In genomic region chr2:92609704-92610379, GRCm38 (mm10) we compare ENCODE assay signal across 24 mouse cellular contexts. TPM values are rescaled to one million over a fixed set of nuclear protein-coding genes. Genes with fewer than 3 reads are reported as not detected.
DNase-seq lines count a peak whose midpoint lies in the region; ATAC-seq and TF ChIP-seq lines count a peak whose summit lies in the region.
"Had no signal": no experiment of that assay in that cellular context is flagged by ENCODE, and none has a peak within 500 bp of the region (broad histone marks: within the 10 kb centered on the region; RNA-seq: fewer than 3 reads in every experiment).

No protein-coding gene starts in this region.

- H3K4me1 ChIP-seq in forebrain, embryonic 10.5 days: peaks cover 20% of the 10 kb centered on the region
- H3K4me1 ChIP-seq in forebrain, embryonic 11.5 days (replicated peaks; ENCODE audit: control insufficient read depth, insufficient read depth, low read length): no peaks in the 10 kb centered on the region
- no peaks in the 10 kb centered on the region; the same call in 1 of the 2 replicates for H3K4me1 ChIP-seq in midbrain, postnatal 0 days (ENCODE audit: insufficient read depth, low read length)
- peaks cover 15% of the 10 kb centered on the region for H3K4me1 ChIP-seq in midbrain, embryonic 13.5 days (replicated peaks)

- peaks cover 19% of the 10 kb centered on the region for H3K36me3 ChIP-seq in forebrain, embryonic 10.5 days (replicated peaks)
- no peaks in the 10 kb centered on the region for H3K36me3 ChIP-seq in forebrain, embryonic 11.5 days (ENCODE audit: control insufficient read depth, insufficient read depth, low read length)
- H3K36me3 ChIP-seq in midbrain, postnatal 0 days (ENCODE audit: insufficient read depth, low read length): peaks cover 43% of the 10 kb centered on the region
- peaks cover 33% of the 10 kb centered on the region for H3K36me3 ChIP-seq in midbrain, embryonic 13.5 days
- H3K36me3 ChIP-seq: G1E had no signal

- no peak overlapping the region for H3K4me3 ChIP-seq in forebrain, embryonic 10.5 days
- no peak overlapping the region for H3K4me3 ChIP-seq in forebrain, embryonic 11.5 days (ENCODE audit: low read depth, low read length)
- no peak overlapping the region for H3K4me3 ChIP-seq in midbrain, postnatal 0 days (ENCODE audit: low read depth, low read length)
- H3K4me3 ChIP-seq in midbrain, embryonic 13.5 days (replicated peaks): no peak overlapping the region
- H3K4me3 ChIP-seq: embryonic facial prominence, embryonic 13.5 days; midbrain, embryonic 12.5 days had no signal

- TF ChIP-seq CTCF in midbrain, postnatal 0 days (IDR thresholded peaks at IDR 0.05): no peak

- peaks cover 10% of the 10 kb centered on the region for H3K27me3 ChIP-seq in forebrain, embryonic 10.5 days (ENCODE audit: poor library complexity, severe bottlenecking)
- H3K27me3 ChIP-seq in forebrain, embryonic 11.5 days (ENCODE audit: control insufficient read depth, insufficient read depth, low read length): no peaks in the 10 kb centered on the region
- no peaks in the 10 kb centered on the region for H3K27me3 ChIP-seq in midbrain, postnatal 0 days (ENCODE audit: insufficient read depth, low read length)
- H3K27me3 ChIP-seq in midbrain, embryonic 13.5 days: no peaks in the 10 kb centered on the region
- H3K27me3 ChIP-seq: embryonic facial prominence, embryonic 13.5 days had no signal

- no peaks in the 10 kb centered on the region for H3K9me3 ChIP-seq in forebrain, embryonic 10.5 days
- no peaks in the 10 kb centered on the region for H3K9me3 ChIP-seq in forebrain, embryonic 11.5 days (ENCODE audit: control insufficient read depth, low read length)
- H3K9me3 ChIP-seq in midbrain, postnatal 0 days (ENCODE audit: low read length): no peaks in the 10 kb centered on the region
- no peaks in the 10 kb centered on the region for H3K9me3 ChIP-seq in midbrain, embryonic 13.5 days
- H3K9me3 ChIP-seq: embryonic facial prominence, embryonic 13.5 days; G1E; midbrain, embryonic 12.5 days had no signal

- no peak for ATAC-seq in forebrain, embryonic 11.5 days (replicated peaks; ENCODE audit: low FRiP score)
- ATAC-seq in midbrain, postnatal 0 days (ENCODE audit: low FRiP score): no peak
- ATAC-seq in midbrain, embryonic 13.5 days: no peak

- peak overlapping the region; percentile 51; the same call in 1 of the 2 replicates for H3K27ac ChIP-seq in forebrain, embryonic 10.5 days
- H3K27ac ChIP-seq in forebrain, embryonic 11.5 days (ENCODE audit: low read depth, low read length): no peak overlapping the region
- H3K27ac ChIP-seq in midbrain, postnatal 0 days (ENCODE audit: low read depth, low read length): peak overlapping the region; percentile 44
- H3K27ac ChIP-seq in midbrain, embryonic 13.5 days: no peak overlapping the region
- H3K27ac ChIP-seq: embryonic facial prominence, embryonic 13.5 days; kidney, postnatal 0 days; macrophage; midbrain, embryonic 12.5 days had no signal

- H3K4me2 ChIP-seq in forebrain, embryonic 11.5 days (ENCODE audit: low read depth, low read length, severe bottlenecking): no peak overlapping the region
- H3K4me2 ChIP-seq in midbrain, postnatal 0 days (ENCODE audit: low read depth, low read length, poor library complexity, severe bottlenecking): no peak overlapping the region
- H3K4me2 ChIP-seq in midbrain, embryonic 13.5 days (replicated peaks): no peak overlapping the region
- H3K4me2 ChIP-seq: embryonic facial prominence, embryonic 13.5 days; heart, embryonic 11.5 days; liver, embryonic 11.5 days; midbrain, embryonic 12.5 days had no signal

- H3K9ac ChIP-seq in forebrain, embryonic 11.5 days (ENCODE audit: low read length): no peak overlapping the region
- H3K9ac ChIP-seq in midbrain, postnatal 0 days (replicated peaks; ENCODE audit: low read length, poor library complexity, severe bottlenecking): no peak overlapping the region
- H3K9ac ChIP-seq in midbrain, embryonic 13.5 days (replicated peaks): no peak overlapping the region
- H3K9ac ChIP-seq: embryonic facial prominence, embryonic 13.5 days; forebrain, postnatal 0 days; midbrain, embryonic 12.5 days had no signal

- DNase-seq in forebrain, embryonic 10.5 days (ENCODE audit: extremely low spot score, low spot score): no peak
- DNase-seq in forebrain, embryonic 11.5 days (ENCODE audit: low spot score): no peak
- DNase-seq in layer of hippocampus, postnatal 14 days (ENCODE audit: low spot score in 2 of 2): peak; percentile 64 to 74
- no peak for DNase-seq in layer of hippocampus, adult 9-10 months (ENCODE audit: low spot score)
- peak; percentile 55 for DNase-seq in midbrain, postnatal 0 days (ENCODE audit: low spot score)
- DNase-seq in fat pad, adult 2 months (ENCODE audit: extremely low read depth, low read depth, low spot score): peak; percentile 56
- no peak for DNase-seq in kidney, adult 8-10 months
- DNase-seq: adrenal gland, postnatal 36 days; forebrain, postnatal 0 days; gastrocnemius, postnatal 36 days; heart, postnatal 14 days; kidney, adult 11 months; lung, adult 18-20 months; retina, postnatal 1 day; spleen, adult 18-20 months; thymus, postnatal 25 days had no signal

- WGBS in forebrain, embryonic 10.5 days: 88% methylated on average over 3 of the region's 3 CpGs
- WGBS in forebrain, embryonic 11.5 days: 85% methylated on average over 3 of the region's 3 CpGs
- WGBS in midbrain, postnatal 0 days: 84% methylated on average over 3 of the region's 3 CpGs
- 79% methylated on average over 3 of the region's 3 CpGs for WGBS in midbrain, embryonic 13.5 days

RNA-seq across cellular contexts. Expression of gene Chst1, which starts 10.3 kb away (rescaled TPM):
- polyA plus RNA-seq in forebrain, embryonic 10.5 days (2016; fragmentation: Nextera tagmentation; extraction: Ambion mirVana): 5.5 and 5.7 TPM in 2 replicates
- polyA plus RNA-seq in forebrain, embryonic 11.5 days (2014; fragmentation: Nextera tagmentation; extraction: Ambion mirVana): 7.2 and 7.8 TPM in 2 replicates
- 100 to 1,000 TPM; 201 to 212 TPM for total RNA-seq in layer of hippocampus, postnatal 14 days (2021)
- 64.4 and 73.8 TPM in 2 replicates for total RNA-seq in midbrain, postnatal 0 days (2014; rRNA removed)
- 39.5 and 43.0 TPM in 2 replicates for polyA plus RNA-seq in midbrain, postnatal 0 days (2015; fragmentation: Nextera tagmentation; extraction: Ambion mirVana)
- 26.2 and 35.4 TPM in 2 replicates for polyA plus RNA-seq in midbrain, embryonic 13.5 days (2015; fragmentation: Nextera tagmentation; extraction: Ambion mirVana)
- polyA plus RNA-seq: macrophage had no signal

Comparison
In these comparisons a context has a peak if more than half of its experiments do, and no peak if none do; other contexts are left out.
1. DNase-seq: peak in layer of hippocampus, postnatal 14 days (2 of 2), midbrain, postnatal 0 days (single experiment) and fat pad, adult 2 months (single experiment); none in forebrain, embryonic 10.5 days (single experiment), forebrain, embryonic 11.5 days (single experiment), layer of hippocampus, adult 9-10 months (single experiment) and kidney, adult 8-10 months (0 of 2).
2. H3K27ac ChIP-seq: peak in forebrain, embryonic 10.5 days (single experiment) and midbrain, postnatal 0 days (single experiment); none in forebrain, embryonic 11.5 days (single experiment) and midbrain, embryonic 13.5 days (single experiment).